Mouse (Mus musculus) layer of hippocampus, adult 9-10 months (tissue): Measurements from ENCODE around the gene Fmo2.

ENCODE experiments used
- DNase-seq: peaks from one replicate; pipeline ENCODE4 v3.0.0; 2022; ENCODE audit warnings: low spot score

The Fmo2 gene

DNA sequence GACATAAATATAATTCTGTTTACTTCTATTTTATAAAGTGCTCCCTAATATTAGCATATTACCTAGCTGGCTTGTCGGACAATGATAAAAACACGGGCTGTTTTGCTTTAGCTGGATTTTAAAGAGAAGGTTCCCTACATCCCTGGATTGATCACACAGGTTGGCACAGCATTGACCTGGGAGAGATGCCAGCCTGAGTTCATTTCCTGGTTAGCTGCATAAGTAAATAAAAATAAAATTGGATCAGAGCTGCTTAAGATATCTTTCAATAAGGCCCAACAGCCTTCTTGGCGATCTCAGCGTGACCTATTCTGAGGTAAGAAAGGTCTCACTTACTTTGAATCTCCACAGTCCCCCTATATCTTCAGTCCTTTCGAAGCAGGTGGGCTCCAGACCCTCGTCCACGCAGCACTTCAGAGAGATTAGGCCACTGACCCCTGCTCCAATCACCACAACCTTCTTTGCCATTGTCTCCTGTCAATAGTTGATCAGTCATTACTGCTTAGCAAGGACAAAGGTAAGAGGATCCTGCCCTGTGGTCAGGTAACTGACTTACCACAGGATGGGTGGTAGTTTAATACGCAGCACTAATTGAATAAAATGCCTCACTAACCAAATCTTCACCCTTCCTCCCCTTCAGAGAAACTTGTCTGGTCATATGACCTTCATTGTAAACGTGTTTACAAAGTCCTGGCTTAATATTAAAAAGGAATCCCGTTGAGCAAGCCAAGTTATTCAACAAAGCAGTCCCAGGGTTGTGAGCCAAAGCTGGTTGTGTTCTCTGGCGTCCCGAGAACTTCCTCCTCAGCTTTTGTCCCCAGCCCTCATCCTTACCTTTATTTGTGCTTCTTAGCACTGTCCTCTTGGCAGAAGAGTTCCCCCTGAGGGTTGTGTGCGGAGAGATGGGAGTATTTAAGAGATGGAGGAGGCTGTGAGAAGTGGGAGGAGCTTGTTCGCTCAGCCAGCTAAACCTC lies at the start of gene Fmo2:
Fmo2 (minus strand) TSS at position 889 of the 974 bp plus-strand sequence.
- no peak for DNase-seq

GRCm38 (mm10) chr1:162947934-162948333 lies 49.4 kb upstream of the Fmo2 start:
- no peak for DNase-seq

DNA sequence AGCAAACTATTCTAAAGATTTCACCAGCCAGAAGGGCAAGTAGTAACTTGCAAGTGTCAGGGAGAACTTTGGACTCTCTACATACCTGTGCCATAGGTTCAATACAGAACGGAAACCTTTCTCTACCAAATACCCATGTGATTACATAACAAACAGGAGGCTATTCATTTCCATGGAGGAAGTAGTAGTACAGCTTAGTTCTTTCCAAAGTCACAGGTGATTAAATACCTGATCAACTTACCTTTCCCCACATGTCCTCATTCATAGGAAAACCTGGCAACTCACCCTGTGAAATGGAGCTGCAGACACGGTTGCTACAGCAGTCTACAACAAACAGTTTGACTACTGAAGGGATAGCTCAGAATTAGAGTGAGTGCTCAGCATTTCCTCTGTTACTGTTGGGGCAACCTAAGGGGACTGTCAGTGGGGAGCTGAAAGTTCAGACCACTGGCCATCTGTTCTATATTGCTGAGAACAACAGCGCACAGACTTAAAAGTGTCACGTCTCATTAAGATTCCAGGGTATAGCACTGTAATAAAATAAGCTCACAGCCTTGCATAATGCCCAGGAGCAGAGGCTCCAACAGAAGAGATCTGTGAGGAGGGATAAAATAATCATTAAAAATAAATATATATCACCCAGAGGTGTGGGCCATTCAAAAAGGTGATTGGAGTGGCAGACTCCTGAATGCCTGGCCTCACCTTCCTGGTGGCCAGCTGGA lies 48.5 kb upstream of the Fmo2 start:
- no peak for DNase-seq

DNA sequence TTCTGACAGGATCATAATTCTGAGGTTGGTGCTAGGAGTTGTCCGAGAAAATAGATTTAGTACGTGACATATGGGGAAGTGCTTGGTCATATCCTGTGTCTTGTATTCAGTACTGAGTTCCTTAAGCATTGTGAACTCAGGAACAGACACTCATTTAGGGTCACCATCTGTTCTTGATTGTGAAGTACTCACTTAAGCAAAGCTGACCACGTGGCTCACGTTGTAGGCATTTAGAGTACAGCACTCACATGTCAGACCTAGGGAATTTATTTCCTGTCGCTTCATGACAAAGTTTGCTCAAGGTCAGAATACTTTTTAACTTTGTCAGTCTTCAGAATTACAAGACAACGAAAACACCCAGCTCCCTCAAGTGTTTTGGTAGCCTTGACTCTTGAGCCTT lies 45.2 kb upstream of the Fmo2 start:
- DNase-seq = no peak

DNA sequence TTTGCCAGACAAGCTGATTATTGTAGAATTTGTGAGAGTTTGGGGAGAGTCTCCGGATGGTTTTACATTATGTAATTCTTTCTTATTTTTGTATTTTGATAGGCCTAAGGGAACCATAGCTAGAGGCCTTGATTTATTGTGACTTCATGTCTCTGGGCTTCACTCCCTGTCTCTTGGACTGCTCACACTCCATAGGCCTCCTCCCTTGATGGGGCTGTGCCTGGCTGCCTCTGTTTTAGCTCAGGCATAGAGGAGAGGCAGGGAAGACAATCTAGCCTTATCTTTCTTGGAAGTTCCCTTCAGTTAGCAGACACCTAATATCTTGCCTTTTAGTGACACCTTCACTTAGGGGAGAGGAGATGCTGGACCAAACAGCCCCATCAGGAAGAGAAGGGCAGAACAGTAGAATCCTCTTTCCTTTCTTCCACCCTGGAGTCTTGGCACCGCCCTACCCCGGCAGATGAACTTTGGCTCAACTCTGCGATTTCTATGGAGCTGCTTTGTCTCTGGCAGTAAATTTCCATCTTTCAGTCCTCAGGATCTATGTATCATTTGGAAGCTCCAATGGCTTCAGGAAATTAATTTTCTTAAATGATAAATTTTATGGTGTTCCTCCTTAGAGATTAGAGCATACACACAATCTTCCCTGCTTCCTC lies 40.3 kb upstream of the Fmo2 start:
- DNase-seq = no peak

DNA sequence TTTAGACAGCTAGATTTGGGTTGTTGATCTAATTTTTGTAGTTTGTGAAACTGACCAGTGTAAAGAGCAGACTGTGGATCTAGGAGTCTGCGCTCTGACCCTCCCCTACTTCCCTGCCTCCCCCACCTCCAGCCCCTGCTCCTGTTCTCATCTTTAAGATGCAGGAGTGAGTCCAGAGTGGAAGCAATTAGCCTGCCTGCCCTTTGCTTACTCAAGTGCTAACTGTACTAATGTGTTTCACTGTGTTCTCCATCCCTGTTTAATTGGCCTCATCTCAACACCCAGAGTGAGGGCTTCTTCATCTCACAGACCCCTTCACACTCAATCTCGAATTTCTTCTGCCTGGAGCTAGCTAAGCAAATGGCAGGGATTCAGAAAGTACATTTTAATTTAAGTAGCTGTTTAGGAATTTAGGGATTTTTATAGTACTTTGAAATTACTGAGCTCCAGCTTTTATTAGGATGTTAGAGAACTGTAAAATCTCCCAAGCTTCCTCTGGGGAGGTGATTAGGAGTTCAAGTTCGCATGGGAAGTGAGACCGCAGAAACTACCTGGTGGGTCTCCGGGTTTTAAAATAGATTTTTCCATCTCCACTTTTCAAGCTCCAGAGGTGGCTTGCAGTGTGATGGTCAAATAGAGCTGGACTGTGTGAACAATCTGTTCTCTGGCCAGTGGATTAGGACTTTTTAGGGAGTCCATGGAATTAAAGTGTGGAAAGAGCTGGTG lies 39.6 kb upstream of the Fmo2 start:
- DNase-seq = no peak

DNA sequence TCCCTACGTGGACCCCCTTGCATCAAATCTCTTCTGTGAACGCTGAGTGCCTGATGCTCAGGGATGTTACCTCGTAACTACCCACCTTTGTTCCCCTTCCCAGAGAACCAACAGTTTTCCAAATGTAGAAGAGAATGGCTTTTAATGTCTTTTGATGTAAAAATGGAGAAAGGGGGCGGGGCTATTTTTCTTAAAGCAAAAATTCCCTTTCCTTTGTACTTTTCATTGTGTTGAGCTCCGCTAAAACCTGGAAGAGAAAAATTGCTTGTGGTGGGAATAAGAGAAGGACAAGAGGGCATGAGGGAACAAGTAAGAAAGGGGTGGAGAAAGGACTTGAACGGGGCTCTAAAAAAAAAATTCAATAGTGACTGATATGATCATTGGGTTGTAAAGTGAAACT lies 38.9 kb upstream of the Fmo2 start, which contains the start of gene Fmo6:
Fmo6 (minus strand) TSS at position 101 of the 400 bp plus-strand sequence.
- DNase-seq = no peak

GRCm38 (mm10) chr1:162934374-162935012 lies 36.0 kb upstream of the Fmo2 start:
- DNase-seq = no peak

- no peak for DNase-seq
These were observed 33.9 kb upstream of the Fmo2 start for GRCm38 (mm10) chr1:162932386-162932785.

DNA sequence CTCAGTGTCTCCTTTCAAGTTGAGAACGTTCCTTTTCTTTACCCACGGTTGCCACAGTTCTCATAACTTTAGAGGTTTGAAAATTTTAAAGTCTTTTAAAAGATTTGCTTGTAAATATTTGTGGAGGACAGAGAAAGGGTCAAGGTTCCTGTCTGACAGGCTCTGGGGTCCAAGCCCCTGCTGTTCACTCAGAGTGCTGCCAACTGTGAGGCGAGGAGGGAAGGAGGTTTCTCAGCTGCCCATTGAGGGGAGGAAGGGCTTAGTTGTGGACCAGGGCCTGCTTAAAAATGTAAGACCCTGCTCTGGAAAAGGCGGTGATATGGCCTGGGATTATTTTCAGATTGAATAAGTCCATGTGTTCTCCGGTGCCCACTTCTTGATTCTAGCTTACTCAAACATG lies 33.4 kb upstream of the Fmo2 start:
- DNase-seq = no peak

DNA sequence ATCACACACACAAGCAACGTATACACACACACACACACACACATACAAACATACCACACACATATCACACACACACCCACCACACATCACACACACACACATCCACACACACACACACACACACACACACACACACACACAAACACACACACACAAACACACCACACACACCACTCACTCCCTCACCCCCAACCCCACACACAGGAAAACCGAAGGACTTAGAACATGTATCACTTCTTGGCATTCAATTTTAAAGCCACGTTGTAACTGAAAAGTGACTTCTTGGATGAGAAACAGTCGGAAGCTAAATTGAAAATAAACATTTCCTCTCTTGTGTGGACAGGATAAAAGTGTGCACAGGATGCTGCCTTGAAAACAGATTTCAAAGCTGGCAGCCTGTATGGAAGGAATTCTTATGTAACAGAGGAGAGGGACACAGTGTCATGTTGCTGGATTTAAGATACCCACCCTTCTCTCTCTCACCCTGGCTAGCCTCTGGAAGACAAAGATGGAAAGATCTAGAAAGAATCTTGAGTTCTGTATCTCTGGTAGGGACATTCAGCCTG lies 32.9 kb upstream of the Fmo2 start:
- DNase-seq = no peak

DNA sequence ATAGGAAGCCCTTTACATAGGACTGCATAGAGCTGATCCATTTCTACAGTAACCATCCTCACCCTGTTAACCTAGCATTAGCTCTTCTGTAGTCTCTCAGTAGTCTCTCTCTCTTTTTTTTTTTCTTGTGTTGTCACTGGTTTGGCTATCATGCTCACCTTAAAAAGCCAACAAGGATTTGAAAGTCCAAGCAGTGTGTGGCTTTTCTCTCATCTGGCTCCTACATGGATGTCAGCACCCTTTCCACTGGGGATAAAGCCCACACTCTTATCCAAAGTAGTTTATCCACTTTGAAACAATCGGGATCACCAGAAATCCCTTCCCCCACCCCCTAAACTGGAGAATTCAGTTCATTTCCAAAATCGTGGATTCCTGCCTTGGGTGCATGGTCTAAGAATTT lies 32.1 kb upstream of the Fmo2 start:
- DNase-seq = no peak

- no peak for DNase-seq
These were observed 30.6 kb upstream of the Fmo2 start for GRCm38 (mm10) chr1:162929146-162929545.

DNA sequence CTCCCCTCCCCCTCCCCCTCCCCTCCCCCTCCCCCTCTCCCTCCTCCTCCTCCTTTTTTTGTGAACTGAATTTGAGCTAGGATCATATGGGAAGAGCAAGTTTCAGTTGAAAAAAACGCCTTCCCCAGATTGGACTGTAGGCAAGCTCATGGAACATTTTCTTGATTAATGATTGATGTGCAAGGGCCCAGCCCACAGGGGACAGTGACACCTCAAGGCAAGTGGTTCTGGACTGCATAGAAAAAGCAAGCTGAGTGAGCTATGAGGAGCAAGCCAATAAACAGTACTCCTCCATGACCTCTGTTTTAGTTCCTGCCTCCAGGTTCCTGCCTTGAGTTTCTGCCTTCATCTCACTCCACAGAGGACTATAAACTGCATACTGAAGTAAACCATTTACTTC lies 26.6 kb upstream of the Fmo2 start:
- no peak for DNase-seq

DNA sequence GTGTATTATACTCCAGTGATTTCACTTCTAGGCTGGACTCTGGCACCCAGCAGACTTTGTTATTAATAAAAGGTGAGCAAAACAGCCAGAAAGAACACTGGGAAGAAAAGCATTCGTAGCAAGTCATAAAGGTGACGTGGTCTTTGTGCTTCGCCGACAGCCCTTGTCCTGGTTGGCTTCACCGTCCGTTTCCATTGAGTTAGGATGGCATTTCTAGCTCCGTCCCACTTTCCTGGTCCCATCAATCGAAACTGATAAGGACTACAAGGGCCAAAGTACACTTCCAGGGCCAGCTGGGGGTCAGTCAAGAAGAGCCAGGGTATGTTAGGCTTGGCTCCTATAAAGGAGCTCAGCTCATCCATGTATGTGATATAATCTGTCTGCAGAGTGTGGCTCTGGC lies 18.1 kb upstream of the Fmo2 start:
- no peak for DNase-seq

DNA sequence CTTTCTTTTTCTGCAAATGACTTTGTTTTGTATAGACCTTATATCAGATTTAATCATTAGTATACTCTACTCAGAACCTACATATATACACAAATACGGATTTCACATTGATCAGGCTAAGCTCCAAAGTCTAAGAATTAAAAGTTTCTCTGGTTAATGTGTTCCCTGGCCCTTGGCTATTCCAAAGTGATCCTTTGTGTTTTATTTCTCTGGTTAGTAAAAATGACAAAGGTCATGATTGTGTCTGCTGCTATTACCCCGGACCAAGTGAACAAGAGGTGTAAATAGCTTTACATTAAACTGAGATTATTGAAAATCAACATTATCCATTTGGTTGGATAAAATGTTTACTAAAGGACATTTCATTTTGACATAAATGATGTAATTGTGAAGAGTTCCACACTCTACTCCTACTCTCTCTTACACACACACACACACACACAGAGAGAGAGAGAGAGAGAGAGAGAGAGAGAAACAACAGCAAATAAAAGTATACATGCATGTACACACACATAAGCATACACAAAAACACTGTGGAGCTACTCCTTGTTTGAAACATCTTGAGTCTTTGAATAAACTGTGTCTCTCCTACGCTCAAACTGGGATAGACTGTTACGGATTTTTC lies 16.5 kb upstream of the Fmo2 start:
- DNase-seq = no peak

DNA sequence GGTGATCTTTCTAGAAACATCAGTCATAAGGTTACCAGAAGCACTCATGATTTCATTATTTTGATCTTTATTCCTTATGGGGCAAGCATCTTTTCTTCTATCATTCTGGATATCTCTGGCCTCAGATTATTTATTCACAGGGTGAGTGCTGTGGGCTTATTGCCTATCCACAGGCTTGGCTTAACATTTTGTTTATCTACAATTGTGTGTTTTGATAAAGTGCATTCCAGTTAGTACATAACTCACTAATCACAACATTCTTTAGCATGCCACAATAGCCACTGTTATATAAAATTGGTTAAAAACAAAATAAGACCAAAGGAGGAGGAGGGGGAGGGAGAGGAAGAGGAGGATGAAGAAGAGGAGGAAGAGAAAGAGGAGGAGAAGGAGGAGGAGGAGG lies 13.6 kb upstream of the Fmo2 start:
- no peak for DNase-seq

DNA sequence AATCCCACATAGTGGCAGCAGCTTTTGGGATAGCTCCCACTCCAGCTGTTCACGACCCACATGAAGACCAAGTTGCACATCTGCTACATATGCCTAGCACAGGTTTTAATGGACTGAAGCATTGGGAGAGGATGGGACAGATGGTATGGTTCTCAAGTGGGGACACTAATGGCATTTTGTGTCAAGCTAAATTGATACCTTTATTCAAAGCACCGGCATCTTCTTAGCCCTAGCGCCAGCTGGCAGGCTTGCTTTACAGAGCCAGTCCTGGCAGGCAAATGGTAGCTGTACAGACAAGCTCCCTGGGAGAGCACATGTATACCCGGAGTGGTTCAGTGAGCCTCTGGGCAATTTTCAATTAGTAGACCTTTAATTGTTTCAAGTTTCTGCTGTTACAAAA lies 3.4 kb upstream of the Fmo2 start:
- DNase-seq = no peak

DNA sequence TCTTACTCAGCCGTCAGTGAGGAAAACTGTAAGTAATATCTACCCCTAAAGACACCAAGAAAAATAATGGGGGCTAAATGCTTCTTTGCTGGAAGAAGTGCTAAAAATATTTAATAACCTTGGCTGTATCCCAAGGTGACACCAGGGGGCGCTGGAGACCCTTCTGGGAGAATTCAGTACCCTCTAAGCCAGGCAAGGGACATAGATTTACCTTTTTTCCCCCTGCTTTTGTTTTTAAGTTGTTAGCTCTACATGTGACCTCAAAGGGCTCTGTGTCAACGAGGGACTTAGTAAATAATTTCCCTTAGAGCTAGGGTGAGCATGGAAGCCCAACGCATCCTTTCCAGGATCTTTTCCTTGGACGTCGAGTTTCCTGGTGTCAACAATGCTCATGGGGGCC lies 2.6 kb downstream of the Fmo2 start:
- no peak for DNase-seq

GRCm38 (mm10) chr1:162893014-162893413 lies 5.5 kb downstream of the Fmo2 start:
- DNase-seq = no peak

DNA sequence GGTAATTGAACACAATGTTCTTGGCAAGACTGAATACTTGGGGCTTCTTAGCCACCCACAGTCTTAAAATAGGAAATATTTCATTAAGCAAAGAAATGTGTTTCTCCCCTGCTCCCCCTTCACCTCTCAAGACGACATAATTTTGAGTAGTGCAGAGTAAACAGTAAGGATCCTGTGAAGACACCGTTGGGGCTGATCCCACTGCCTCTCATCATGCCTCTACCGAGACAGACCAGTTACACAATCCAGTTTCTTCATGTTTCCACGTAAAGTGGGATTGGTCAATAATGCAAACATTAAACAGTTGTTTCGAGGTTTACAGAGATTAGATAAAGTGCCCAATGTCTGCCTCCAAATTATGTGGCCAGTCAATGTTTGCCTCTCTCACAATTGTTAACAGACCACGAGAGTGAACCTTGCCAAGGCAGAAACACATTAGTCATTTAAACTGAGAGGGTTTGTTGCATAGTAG lies 6.5 kb downstream of the Fmo2 start:
- DNase-seq = no peak
